Mouse (Mus musculus) embryonic facial prominence, embryonic 11.5 days (tissue): ENCODE results near the gene Grin2b. TPM values are rescaled to one million over a fixed set of nuclear protein-coding genes. Genes with fewer than 3 reads are reported as not detected.

Experiments
- ATAC-seq: fragments of 200-750 bp; cut with Nextera tagmentation; replicated peaks from 2 replicates; pipeline ENCODE4 v1.8.0; 2017; ENCODE audit warnings: low read depth; ENCODE audit not compliant: insufficient number of reproducible peaks, low FRiP score, low TSS enrichment
- DNase-seq: peaks from one replicate; pipeline ENCODE4 v3.0.0-alpha.2; 2015; ENCODE audit warnings: low spot score
- H3K27ac ChIP-seq: fragments of 300-500 bp; sonication (generic); replicated peaks from 2 replicates; pipeline ENCODE4 v1.5.1; 2014; ENCODE audit warnings: mild to moderate bottlenecking, low read depth, low read length, control low read depth
- H3K27me3 ChIP-seq: fragments of 300-500 bp; sonication (generic); 2 replicates; pipeline ENCODE4 v1.6.1; 2014; ENCODE audit warnings: mild to moderate bottlenecking, low read length, moderate library complexity, mixed read lengths; ENCODE audit not compliant: control insufficient read depth, insufficient read depth
- H3K36me3 ChIP-seq: fragments of 300-500 bp; sonication (generic); replicated peaks from 2 replicates; pipeline ENCODE4 v1.6.1; 2014; ENCODE audit warnings: low read depth, mild to moderate bottlenecking, low read length, moderate library complexity, mixed read lengths; ENCODE audit not compliant: control insufficient read depth, insufficient read depth
- H3K4me1 ChIP-seq: fragments of 300-500 bp; sonication (generic); 2 replicates; pipeline ENCODE4 v1.6.1; 2014; ENCODE audit warnings: low read length, mixed read lengths; ENCODE audit not compliant: control insufficient read depth, insufficient read depth
- H3K4me2 ChIP-seq: fragments of 300-500 bp; sonication (generic); 2 replicates; pipeline ENCODE4 v1.6.1; 2014; ENCODE audit warnings: low read depth, mild to moderate bottlenecking, control low read depth, low read length, moderate library complexity
- H3K4me3 ChIP-seq: fragments of 300-500 bp; sonication (generic); 2 replicates; pipeline ENCODE4 v1.5.1; 2014; ENCODE audit warnings: low read depth, low read length, control low read depth
- H3K9ac ChIP-seq: fragments of 300-500 bp; sonication (generic); replicated peaks from 2 replicates; pipeline ENCODE4 v1.6.1; 2014; ENCODE audit warnings: mild to moderate bottlenecking, control low read depth, low read length
- H3K9me3 ChIP-seq: fragments of 300-500 bp; sonication (generic); replicated peaks from 2 replicates; pipeline ENCODE4 v1.6.1; 2016; ENCODE audit warnings: mild to moderate bottlenecking, low read length, inconsistent platforms, mixed read lengths; ENCODE audit not compliant: control insufficient read depth
- WGBS: fragments of 180-500 bp; shearing (Covaris S2); extraction: QIAGEN DNeasy Blood & Tissue Kit; methylation state at CpG from one replicate; pipeline ENCODE4 v1.1.7; 2014; 5-methylcytosine and 5-hydroxymethylcytosine counted together
- polyA plus RNA-seq: library from polyadenylated mRNA; unstranded; fragments of >200 nt; fragmentation: Nextera tagmentation; extraction: Ambion mirVana; gene quantifications from 2 replicates; pipeline ENCODE4 v1.2.1, GENCODE M21; 2014

The Grin2b gene
- polyA plus RNA-seq, 1 experiment from 2014 or later = 0.45 TPM

DNA sequence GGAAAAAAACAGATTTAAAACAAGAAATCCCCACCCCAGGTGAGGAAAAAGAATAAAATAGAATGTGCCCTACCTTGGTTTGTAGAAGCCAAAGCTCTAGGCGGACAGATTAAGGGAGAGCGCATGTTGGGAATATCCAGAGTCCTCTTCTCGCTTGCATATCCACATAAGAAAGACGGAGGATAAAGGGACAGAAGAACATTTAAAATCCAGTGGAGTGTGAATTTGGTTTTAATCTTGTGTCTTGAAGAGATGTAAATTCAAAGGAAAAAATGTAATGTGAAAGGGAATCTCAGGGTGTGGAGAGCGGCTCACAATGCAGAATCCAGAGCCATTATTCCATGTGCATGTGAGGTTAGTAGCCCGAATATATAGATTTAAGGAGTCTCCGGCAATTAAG, 2.0 kb downstream of the Grin2b start:
- Histone ChIP-seq H3K36me3 (no peaks in the 10 kb centered on the region), H3K4me1 (peaks cover 4% of the 10 kb centered on the region; the same call in 1 of the 2 replicates), H3K27ac (no peak overlapping the region), H3K4me2 (no peak overlapping the region; the same call in 1 of the 2 replicates), H3K4me3 (no peak overlapping the region; the same call in 1 of the 2 replicates), H3K9me3 (no peaks in the 10 kb centered on the region), H3K27me3 (peaks cover 33% of the 10 kb centered on the region), H3K9ac (no peak overlapping the region)
- ATAC-seq (no peak), DNase-seq (no peak)
- 15% methylated on average over 7 of the region's 7 CpGs for WGBS

DNA sequence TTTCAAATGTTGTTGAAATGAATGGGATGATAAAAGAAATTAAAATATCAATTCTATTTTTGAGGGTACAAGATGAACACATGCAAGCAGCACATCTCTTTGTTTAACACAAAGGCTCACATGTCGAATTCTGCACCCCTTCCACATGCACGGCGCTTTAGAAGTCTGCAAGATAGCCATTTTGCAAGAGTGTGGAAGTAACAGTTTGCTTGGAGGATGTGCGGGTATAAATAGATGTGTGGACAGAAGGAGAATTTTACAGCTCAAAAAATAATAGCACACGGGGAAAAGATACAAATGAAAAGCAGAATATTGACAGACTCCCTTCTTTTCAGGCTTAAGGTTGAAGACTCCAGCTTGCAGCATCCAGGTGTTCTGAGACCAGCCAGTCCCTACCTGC, 2.9 kb downstream of the Grin2b start:
- H3K36me3 ChIP-seq = no peaks in the 10 kb centered on the region
- ATAC-seq (no peak), DNase-seq (no peak)
- H3K9ac ChIP-seq = no peak overlapping the region
- H3K4me3 ChIP-seq = no peak overlapping the region
- peaks cover 4% of the 10 kb centered on the region; the same call in 1 of the 2 replicates for H3K4me1 ChIP-seq
- H3K27me3 ChIP-seq = peaks cover 33% of the 10 kb centered on the region
- WGBS = 86% methylated on average over 5 of the region's 5 CpGs
- H3K4me2 ChIP-seq = no peak overlapping the region
- no peak overlapping the region for H3K27ac ChIP-seq
- H3K9me3 ChIP-seq = no peaks in the 10 kb centered on the region

DNA sequence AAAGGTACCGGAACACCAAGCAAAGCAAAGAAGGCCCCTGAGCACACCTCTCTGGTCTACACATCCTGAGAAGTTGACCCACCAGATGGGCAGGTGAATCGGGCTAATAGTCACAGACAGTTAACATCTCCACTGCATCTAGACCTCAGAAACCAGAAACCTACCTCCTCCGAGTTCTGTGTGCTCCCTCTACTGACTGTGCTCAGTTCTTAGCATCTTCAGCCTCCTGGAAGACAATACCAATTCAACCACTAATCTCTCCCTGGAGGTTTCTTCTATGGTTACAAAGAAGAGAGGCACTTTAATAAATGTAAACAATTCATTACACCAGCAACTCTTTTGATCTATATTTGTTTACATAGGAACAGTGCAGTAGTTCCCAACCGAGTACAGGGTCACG, 6.0 kb downstream of the Grin2b start:
- H3K4me3 ChIP-seq = no peak overlapping the region
- WGBS = 76% methylated on average over 5 of the region's 5 CpGs
- no peak overlapping the region for H3K27ac ChIP-seq
- DNase-seq = no peak
- H3K4me2 ChIP-seq = no peak overlapping the region
- peaks cover 3% of the 10 kb centered on the region; the same call in 1 of the 2 replicates for H3K4me1 ChIP-seq
- no peaks in the 10 kb centered on the region for H3K36me3 ChIP-seq
- no peaks in the 10 kb centered on the region for H3K9me3 ChIP-seq
- ATAC-seq = no peak
- H3K9ac ChIP-seq = no peak overlapping the region
- H3K27me3 ChIP-seq = peaks cover 20% of the 10 kb centered on the region

DNA sequence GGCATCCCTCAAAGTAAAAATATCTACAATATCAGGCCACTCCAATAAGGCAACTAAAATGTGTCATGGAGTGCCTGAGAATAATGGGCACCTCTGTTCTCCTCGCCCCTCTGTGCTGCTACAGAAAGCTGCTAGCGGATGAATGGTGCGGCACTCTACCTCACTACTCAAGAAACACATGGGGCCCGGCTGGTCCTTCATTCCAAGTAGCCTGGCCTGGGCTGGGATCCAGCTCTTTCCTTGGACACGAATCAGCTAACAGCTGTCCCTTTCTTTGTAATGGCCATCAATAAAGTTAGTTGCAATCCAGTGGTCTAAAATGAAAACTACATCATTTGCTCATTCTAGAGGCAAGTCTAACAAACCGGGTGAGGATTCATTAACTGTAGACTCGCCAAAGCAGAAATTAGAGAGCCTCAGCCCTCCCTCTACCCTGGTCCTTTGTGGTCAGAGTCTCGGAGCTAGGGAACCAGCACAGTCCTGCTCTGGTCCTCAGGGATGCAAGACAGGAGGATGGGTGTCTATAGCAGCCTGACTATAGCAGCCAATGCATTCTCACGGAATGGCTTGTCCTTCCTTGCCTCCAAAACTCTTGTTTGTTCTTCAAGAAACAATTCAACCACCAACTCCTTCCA, 7.8 kb downstream of the Grin2b start:
- 79% methylated on average over 9 of the region's 9 CpGs for WGBS
- Histone ChIP-seq H3K9me3 (no peaks in the 10 kb centered on the region), H3K27ac (no peak overlapping the region), H3K27me3 (peaks cover 6% of the 10 kb centered on the region), H3K4me3 (no peak overlapping the region), H3K36me3 (no peaks in the 10 kb centered on the region), H3K9ac (no peak overlapping the region), H3K4me1 (no peaks in the 10 kb centered on the region), H3K4me2 (no peak overlapping the region)
- DNase-seq (no peak), ATAC-seq (no peak)

DNA sequence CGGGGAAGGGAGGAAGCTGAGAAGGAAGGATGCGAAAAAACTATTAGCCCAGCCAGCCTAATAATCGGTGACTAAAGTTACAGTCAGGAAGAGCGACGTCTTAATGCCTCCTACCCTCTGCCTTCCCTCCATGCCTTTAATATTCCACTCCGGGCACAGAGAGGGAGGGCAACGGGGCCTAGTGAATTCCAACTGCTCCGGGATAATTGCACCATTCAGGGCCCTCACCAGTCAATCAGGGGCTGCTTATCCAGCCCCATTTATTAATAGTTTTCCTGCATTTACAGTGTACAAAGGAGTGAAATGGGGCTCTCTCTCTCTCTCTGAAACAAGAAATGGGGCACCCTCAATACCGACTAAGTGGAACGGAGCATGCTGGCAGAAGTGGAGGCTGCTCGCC, 11.2 kb downstream of the Grin2b start:
- no peak for DNase-seq

DNA sequence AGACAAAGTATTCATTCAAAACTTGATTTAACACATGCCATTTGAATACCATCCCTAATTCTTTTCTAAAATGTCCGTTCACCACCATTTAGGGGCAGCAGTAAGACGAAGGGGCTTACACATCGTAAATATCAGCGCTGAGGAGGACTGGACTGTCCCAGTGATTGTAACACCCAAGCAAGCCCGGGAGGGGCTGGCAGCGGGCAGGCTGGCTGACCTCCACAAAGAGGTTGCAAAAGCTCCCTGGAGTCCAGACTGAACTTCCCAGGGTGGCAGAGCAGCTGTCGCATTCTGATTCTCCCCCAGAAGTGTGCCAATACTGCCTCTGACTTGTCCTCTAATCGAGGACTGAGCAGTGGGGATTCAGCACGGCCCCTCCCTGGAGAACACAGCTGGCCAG, 19.9 kb downstream of the Grin2b start:
- no peaks in the 10 kb centered on the region for H3K4me1 ChIP-seq
- DNase-seq = no peak
- 70% methylated on average over 9 of the region's 9 CpGs for WGBS

More for the DNA sequence above, 11.2 kb downstream of the Grin2b start:
- H3K27me3 ChIP-seq = no peaks in the 10 kb centered on the region
- H3K9me3 ChIP-seq = no peaks in the 10 kb centered on the region
- H3K36me3 ChIP-seq = no peaks in the 10 kb centered on the region
- 69% methylated on average over 11 of the region's 11 CpGs for WGBS
- H3K4me1 ChIP-seq = no peaks in the 10 kb centered on the region
- no peak overlapping the region for H3K9ac ChIP-seq
- no peak overlapping the region for H3K27ac ChIP-seq
- no peak overlapping the region for H3K4me3 ChIP-seq
- 0 out of 2 replicates have a peak, but pooled peaks have one; percentile 39 for ATAC-seq
- H3K4me2 ChIP-seq = no peak overlapping the region

DNA sequence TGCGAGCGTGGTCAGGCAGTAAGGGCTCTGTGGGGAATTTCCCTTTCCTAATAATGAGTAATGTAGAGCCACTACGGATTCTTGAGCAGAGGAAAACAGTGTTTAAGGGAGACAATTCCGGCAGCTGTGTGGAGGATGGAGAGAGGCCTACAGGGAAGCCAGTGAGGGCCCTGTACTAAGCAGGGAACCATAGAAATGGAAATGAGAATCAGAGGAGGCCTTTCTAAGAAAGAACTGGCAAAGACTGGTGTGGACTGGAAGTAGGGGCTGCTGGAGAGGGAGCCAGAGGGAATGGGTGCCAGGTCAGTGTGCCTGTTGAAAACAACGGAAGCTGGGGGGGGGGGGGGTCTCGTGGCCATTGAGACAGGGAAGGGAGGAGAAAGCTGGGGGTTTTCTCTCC, 23.2 kb downstream of the Grin2b start:
- Histone ChIP-seq H3K27ac (no peak overlapping the region), H3K9me3 (no peaks in the 10 kb centered on the region), H3K4me3 (no peak overlapping the region), H3K27me3 (no peaks in the 10 kb centered on the region), H3K4me1 (no peaks in the 10 kb centered on the region), H3K9ac (no peak overlapping the region), H3K4me2 (no peak overlapping the region), H3K36me3 (no peaks in the 10 kb centered on the region)
- no peak for ATAC-seq
- 38% methylated on average over 5 of the region's 6 CpGs for WGBS
- no peak for DNase-seq

More for the DNA sequence above, 19.9 kb downstream of the Grin2b start:
- Histone ChIP-seq H3K9ac (no peak overlapping the region), H3K4me2 (no peak overlapping the region), H3K36me3 (no peaks in the 10 kb centered on the region), H3K9me3 (no peaks in the 10 kb centered on the region), H3K27me3 (no peaks in the 10 kb centered on the region), H3K27ac (no peak overlapping the region), H3K4me3 (no peak overlapping the region)
- ATAC-seq = no peak

DNA sequence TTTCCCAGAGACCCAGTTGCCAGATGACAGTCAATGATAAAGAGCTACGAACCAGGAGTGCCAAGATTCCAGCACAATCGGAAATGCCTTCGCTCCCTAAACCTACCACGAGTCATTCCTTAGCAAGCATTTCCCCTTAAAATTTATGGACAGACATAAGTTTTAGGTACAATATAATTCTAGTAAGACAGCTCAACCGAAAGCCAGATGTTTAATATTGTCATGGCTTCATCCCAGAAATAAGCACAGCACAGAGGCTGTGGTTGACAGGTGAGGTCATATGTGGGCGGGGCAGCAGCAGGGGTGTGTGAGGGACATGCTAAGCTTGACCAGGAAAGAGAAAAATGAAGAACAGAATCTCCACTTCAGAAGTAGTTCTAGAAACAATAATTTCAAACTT, 33.3 kb downstream of the Grin2b start:
- H3K27me3 ChIP-seq = no peaks in the 10 kb centered on the region
- H3K4me1 ChIP-seq = no peaks in the 10 kb centered on the region
- no peaks in the 10 kb centered on the region for H3K36me3 ChIP-seq
- DNase-seq = no peak
- H3K9ac ChIP-seq = no peak overlapping the region
- H3K27ac ChIP-seq = no peak overlapping the region
- no peak overlapping the region for H3K4me3 ChIP-seq
- WGBS = 84% methylated on average over 6 of the region's 6 CpGs
- no peaks in the 10 kb centered on the region for H3K9me3 ChIP-seq
- no peak overlapping the region for H3K4me2 ChIP-seq
- ATAC-seq = no peak
